Mouse (Mus musculus): ENCODE results near the gene Prr15. TPM values are rescaled to one million over a fixed set of nuclear protein-coding genes. Genes with fewer than 3 reads are reported as not detected.

Prr15 gene
- 1.6 and 1.9 TPM in 2 replicates for polyA plus RNA-seq (2014; fragmentation: Nextera tagmentation; extraction: Ambion mirVana)

GRCm38 (mm10) chr6:54325246-54325885 is at the start of gene Prr15:
Gene Prr15 (plus strand): TSS chr6:54325835.
- 62% methylated on average over 3 of the region's 3 CpGs for WGBS
- peaks cover 53% of the 10 kb centered on the region for H3K27me3 ChIP-seq (ENCODE audit: control insufficient read depth, insufficient read depth, low read length)
- H3K9me3 ChIP-seq (ENCODE audit: control insufficient read depth, low read length): no peaks in the 10 kb centered on the region
- H3K4me1 ChIP-seq (ENCODE audit: control insufficient read depth, insufficient read depth, low read length): peaks cover 10% of the 10 kb centered on the region
- no peak for DNase-seq
- H3K9ac ChIP-seq (replicated peaks; ENCODE audit: low read length): peak within 1 kb of the TSS; percentile 42; the same call in 1 of the 2 replicates
- H3K4me3 ChIP-seq (replicated peaks; ENCODE audit: low read depth, low read length): peak within 1 kb of the TSS; percentile 47
- H3K27ac ChIP-seq (replicated peaks; ENCODE audit: low read depth, low read length): no peak within 1 kb of the TSS
- no peaks in the 10 kb centered on the region for H3K36me3 ChIP-seq (ENCODE audit: control insufficient read depth, insufficient read depth, low read length)
- peak within 1 kb of the TSS; percentile 83 for H3K4me2 ChIP-seq (ENCODE audit: low read length)
- no peak for ATAC-seq (ENCODE audit: low FRiP score, low TSS enrichment)

GRCm38 (mm10) chr6:54277234-54277633 is 48.4 kb upstream of the Prr15 start:
- Histone ChIP-seq H3K27ac (replicated peaks; ENCODE audit: low read depth, low read length) (no peak overlapping the region), H3K36me3 (ENCODE audit: control insufficient read depth, insufficient read depth, low read length) (no peaks in the 10 kb centered on the region), H3K4me2 (ENCODE audit: low read length) (no peak overlapping the region), H3K9ac (replicated peaks; ENCODE audit: low read length) (no peak overlapping the region), H3K4me3 (replicated peaks; ENCODE audit: low read depth, low read length) (no peak overlapping the region), H3K9me3 (ENCODE audit: control insufficient read depth, low read length) (no peaks in the 10 kb centered on the region), H3K4me1 (ENCODE audit: control insufficient read depth, insufficient read depth, low read length) (no peaks in the 10 kb centered on the region; the same call in 1 of the 2 replicates), H3K27me3 (ENCODE audit: control insufficient read depth, insufficient read depth, low read length) (no peaks in the 10 kb centered on the region)
- WGBS: 92% methylated on average over 4 of the region's 4 CpGs
- ATAC-seq (ENCODE audit: low FRiP score, low TSS enrichment): no peak
- DNase-seq: no peak

- Histone ChIP-seq H3K4me2 (ENCODE audit: low read length) (no peak overlapping the region), H3K9ac (replicated peaks; ENCODE audit: low read length) (no peak overlapping the region), H3K27ac (replicated peaks; ENCODE audit: low read depth, low read length) (no peak overlapping the region), H3K36me3 (ENCODE audit: control insufficient read depth, insufficient read depth, low read length) (no peaks in the 10 kb centered on the region), H3K9me3 (ENCODE audit: control insufficient read depth, low read length) (no peaks in the 10 kb centered on the region), H3K4me3 (replicated peaks; ENCODE audit: low read depth, low read length) (no peak overlapping the region), H3K4me1 (ENCODE audit: control insufficient read depth, insufficient read depth, low read length) (no peaks in the 10 kb centered on the region), H3K27me3 (ENCODE audit: control insufficient read depth, insufficient read depth, low read length) (no peaks in the 10 kb centered on the region)
- DNase-seq (no peak), ATAC-seq (ENCODE audit: low FRiP score, low TSS enrichment) (no peak)
- 16% methylated on average over 5 of the region's 5 CpGs for WGBS
Observed at GRCm38 (mm10) chr6:54277828-54278227, 47.8 kb upstream of the Prr15 start.

- Histone ChIP-seq H3K9ac (replicated peaks; ENCODE audit: low read length) (no peak overlapping the region), H3K4me3 (replicated peaks; ENCODE audit: low read depth, low read length) (no peak overlapping the region), H3K27me3 (ENCODE audit: control insufficient read depth, insufficient read depth, low read length) (no peaks in the 10 kb centered on the region), H3K9me3 (ENCODE audit: control insufficient read depth, low read length) (no peaks in the 10 kb centered on the region), H3K36me3 (ENCODE audit: control insufficient read depth, insufficient read depth, low read length) (no peaks in the 10 kb centered on the region), H3K4me1 (ENCODE audit: control insufficient read depth, insufficient read depth, low read length) (no peaks in the 10 kb centered on the region), H3K27ac (replicated peaks; ENCODE audit: low read depth, low read length) (no peak overlapping the region), H3K4me2 (ENCODE audit: low read length) (no peak overlapping the region)
- ATAC-seq (ENCODE audit: low FRiP score, low TSS enrichment) (no peak), DNase-seq (no peak)
- 88% methylated on average over 2 of the region's 2 CpGs for WGBS
Observed at GRCm38 (mm10) chr6:54278613-54279012, 47.0 kb upstream of the Prr15 start.

- H3K9me3 ChIP-seq (ENCODE audit: control insufficient read depth, low read length): no peaks in the 10 kb centered on the region
- no peak overlapping the region for H3K9ac ChIP-seq (replicated peaks; ENCODE audit: low read length)
- H3K27ac ChIP-seq (replicated peaks; ENCODE audit: low read depth, low read length): no peak overlapping the region
- H3K36me3 ChIP-seq (ENCODE audit: control insufficient read depth, insufficient read depth, low read length): no peaks in the 10 kb centered on the region
- WGBS: 87% methylated on average over 11 of the region's 11 CpGs
- no peak overlapping the region for H3K4me2 ChIP-seq (ENCODE audit: low read length)
- H3K4me3 ChIP-seq (replicated peaks; ENCODE audit: low read depth, low read length): no peak overlapping the region
- no peak for ATAC-seq (ENCODE audit: low FRiP score, low TSS enrichment)
- no peak for DNase-seq
- no peaks in the 10 kb centered on the region for H3K4me1 ChIP-seq (ENCODE audit: control insufficient read depth, insufficient read depth, low read length)
- no peaks in the 10 kb centered on the region for H3K27me3 ChIP-seq (ENCODE audit: control insufficient read depth, insufficient read depth, low read length)
Observed at GRCm38 (mm10) chr6:54279391-54279790, 46.2 kb upstream of the Prr15 start.

GRCm38 (mm10) chr6:54280248-54280647 is 45.4 kb upstream of the Prr15 start:
- Histone ChIP-seq H3K9me3 (ENCODE audit: control insufficient read depth, low read length) (no peaks in the 10 kb centered on the region), H3K27ac (replicated peaks; ENCODE audit: low read depth, low read length) (no peak overlapping the region), H3K27me3 (ENCODE audit: control insufficient read depth, insufficient read depth, low read length) (no peaks in the 10 kb centered on the region), H3K9ac (replicated peaks; ENCODE audit: low read length) (no peak overlapping the region), H3K36me3 (ENCODE audit: control insufficient read depth, insufficient read depth, low read length) (no peaks in the 10 kb centered on the region), H3K4me3 (replicated peaks; ENCODE audit: low read depth, low read length) (no peak overlapping the region), H3K4me1 (ENCODE audit: control insufficient read depth, insufficient read depth, low read length) (no peaks in the 10 kb centered on the region), H3K4me2 (ENCODE audit: low read length) (no peak overlapping the region)
- ATAC-seq (ENCODE audit: low FRiP score, low TSS enrichment): no peak
- no peak for DNase-seq
- 84% methylated on average over 6 of the region's 6 CpGs for WGBS

GRCm38 (mm10) chr6:54283299-54283698 is 42.3 kb upstream of the Prr15 start:
- H3K9ac ChIP-seq (replicated peaks; ENCODE audit: low read length): no peak overlapping the region
- DNase-seq (no peak), ATAC-seq (ENCODE audit: low FRiP score, low TSS enrichment) (no peak)
- 8% methylated on average over 1 of the region's 1 CpGs for WGBS
- H3K36me3 ChIP-seq (ENCODE audit: control insufficient read depth, insufficient read depth, low read length): no peaks in the 10 kb centered on the region
- H3K9me3 ChIP-seq (ENCODE audit: control insufficient read depth, low read length): no peaks in the 10 kb centered on the region
- no peaks in the 10 kb centered on the region for H3K4me1 ChIP-seq (ENCODE audit: control insufficient read depth, insufficient read depth, low read length)
- no peak overlapping the region for H3K27ac ChIP-seq (replicated peaks; ENCODE audit: low read depth, low read length)
- H3K27me3 ChIP-seq (ENCODE audit: control insufficient read depth, insufficient read depth, low read length): no peaks in the 10 kb centered on the region
- no peak overlapping the region for H3K4me2 ChIP-seq (ENCODE audit: low read length)
- H3K4me3 ChIP-seq (replicated peaks; ENCODE audit: low read depth, low read length): no peak overlapping the region

- no peaks in the 10 kb centered on the region for H3K36me3 ChIP-seq (ENCODE audit: control insufficient read depth, insufficient read depth, low read length)
- DNase-seq: no peak
Observed at GRCm38 (mm10) chr6:54284167-54284711, 41.4 kb upstream of the Prr15 start.

GRCm38 (mm10) chr6:54286813-54287212 is 38.8 kb upstream of the Prr15 start:
- Histone ChIP-seq H3K36me3 (ENCODE audit: control insufficient read depth, insufficient read depth, low read length) (no peaks in the 10 kb centered on the region), H3K9me3 (ENCODE audit: control insufficient read depth, low read length) (no peaks in the 10 kb centered on the region), H3K27ac (replicated peaks; ENCODE audit: low read depth, low read length) (no peak overlapping the region), H3K4me1 (ENCODE audit: control insufficient read depth, insufficient read depth, low read length) (no peaks in the 10 kb centered on the region), H3K4me2 (ENCODE audit: low read length) (no peak overlapping the region), H3K4me3 (replicated peaks; ENCODE audit: low read depth, low read length) (no peak overlapping the region), H3K9ac (replicated peaks; ENCODE audit: low read length) (no peak overlapping the region), H3K27me3 (ENCODE audit: control insufficient read depth, insufficient read depth, low read length) (no peaks in the 10 kb centered on the region)
- no peak for DNase-seq
- WGBS: 83% methylated on average over 5 of the region's 5 CpGs
- ATAC-seq (ENCODE audit: low FRiP score, low TSS enrichment): no peak

More at GRCm38 (mm10) chr6:54284167-54284711, 41.4 kb upstream of the Prr15 start:
- no peak for ATAC-seq (ENCODE audit: low FRiP score, low TSS enrichment)
- WGBS: 92% methylated on average over 12 of the region's 12 CpGs
- H3K27me3 ChIP-seq (ENCODE audit: control insufficient read depth, insufficient read depth, low read length): no peaks in the 10 kb centered on the region
- no peaks in the 10 kb centered on the region for H3K9me3 ChIP-seq (ENCODE audit: control insufficient read depth, low read length)
- no peak overlapping the region for H3K4me2 ChIP-seq (ENCODE audit: low read length)
- no peak overlapping the region for H3K27ac ChIP-seq (replicated peaks; ENCODE audit: low read depth, low read length)
- no peak overlapping the region for H3K4me3 ChIP-seq (replicated peaks; ENCODE audit: low read depth, low read length)
- no peak overlapping the region for H3K9ac ChIP-seq (replicated peaks; ENCODE audit: low read length)
- H3K4me1 ChIP-seq (ENCODE audit: control insufficient read depth, insufficient read depth, low read length): no peaks in the 10 kb centered on the region
